Mouse (Mus musculus): ENCODE data around the gene Insl3.

The Insl3 gene

GRCm38 (mm10) chr8:71689028-71689427, at the start of gene Insl3:
TSS of gene Insl3 (plus strand) at chr8:71689214.
- DNase-seq (ENCODE audit: low spot score) = no peak

- no peak for DNase-seq (ENCODE audit: low spot score)
These were observed 49.7 kb upstream of the Insl3 start for GRCm38 (mm10) chr8:71639318-71639717.

DNA sequence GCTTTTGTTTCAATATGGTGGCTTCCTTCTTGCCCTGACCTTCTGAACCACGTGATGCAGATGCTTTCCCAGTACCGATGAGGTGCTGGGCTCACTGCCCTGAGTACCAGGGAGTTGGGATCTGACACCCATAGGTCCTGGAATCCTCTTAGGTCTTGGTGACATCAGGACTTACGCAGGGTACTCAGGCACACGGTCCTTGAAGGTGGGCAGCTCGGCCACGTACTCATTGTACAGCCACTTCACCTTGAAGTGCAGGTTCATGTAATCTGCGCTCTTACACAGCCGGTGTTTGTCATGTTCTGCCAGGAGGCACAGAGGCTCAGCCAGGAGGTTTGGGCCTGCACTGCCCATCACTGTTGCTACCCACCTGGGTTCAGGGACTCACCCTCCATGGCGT, 43.5 kb upstream of the Insl3 start:
- DNase-seq (ENCODE audit: low spot score) = no peak

- no peak for DNase-seq (ENCODE audit: low spot score)
These were observed 34.4 kb upstream of the Insl3 start for GRCm38 (mm10) chr8:71654600-71654999.

GRCm38 (mm10) chr8:71657816-71658215, 31.2 kb upstream of the Insl3 start:
- no peak for DNase-seq (ENCODE audit: low spot score)

- no peak for DNase-seq (ENCODE audit: low spot score)
These were observed 30.4 kb upstream of the Insl3 start for GRCm38 (mm10) chr8:71658515-71659049.

DNA sequence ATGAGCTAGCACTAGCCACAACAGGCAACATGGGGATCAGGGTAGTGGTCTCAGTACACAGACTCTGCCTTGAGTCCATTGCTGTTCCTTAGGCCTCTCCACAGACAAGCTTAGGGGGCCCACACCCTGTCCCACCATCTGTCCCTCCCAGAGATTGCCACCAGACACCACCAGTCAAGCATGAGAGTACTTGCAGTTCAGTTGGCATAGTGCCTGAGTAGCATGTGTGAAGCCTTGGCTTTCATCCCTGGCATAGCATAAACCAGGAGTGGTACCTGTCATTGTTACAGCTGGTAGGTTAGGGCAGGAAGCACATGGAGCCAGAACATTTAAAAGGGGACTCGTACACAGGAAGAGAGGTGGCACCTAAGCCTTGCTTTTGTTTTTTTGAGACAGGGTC, 29.3 kb upstream of the Insl3 start:
- no peak for DNase-seq (ENCODE audit: low spot score)

DNA sequence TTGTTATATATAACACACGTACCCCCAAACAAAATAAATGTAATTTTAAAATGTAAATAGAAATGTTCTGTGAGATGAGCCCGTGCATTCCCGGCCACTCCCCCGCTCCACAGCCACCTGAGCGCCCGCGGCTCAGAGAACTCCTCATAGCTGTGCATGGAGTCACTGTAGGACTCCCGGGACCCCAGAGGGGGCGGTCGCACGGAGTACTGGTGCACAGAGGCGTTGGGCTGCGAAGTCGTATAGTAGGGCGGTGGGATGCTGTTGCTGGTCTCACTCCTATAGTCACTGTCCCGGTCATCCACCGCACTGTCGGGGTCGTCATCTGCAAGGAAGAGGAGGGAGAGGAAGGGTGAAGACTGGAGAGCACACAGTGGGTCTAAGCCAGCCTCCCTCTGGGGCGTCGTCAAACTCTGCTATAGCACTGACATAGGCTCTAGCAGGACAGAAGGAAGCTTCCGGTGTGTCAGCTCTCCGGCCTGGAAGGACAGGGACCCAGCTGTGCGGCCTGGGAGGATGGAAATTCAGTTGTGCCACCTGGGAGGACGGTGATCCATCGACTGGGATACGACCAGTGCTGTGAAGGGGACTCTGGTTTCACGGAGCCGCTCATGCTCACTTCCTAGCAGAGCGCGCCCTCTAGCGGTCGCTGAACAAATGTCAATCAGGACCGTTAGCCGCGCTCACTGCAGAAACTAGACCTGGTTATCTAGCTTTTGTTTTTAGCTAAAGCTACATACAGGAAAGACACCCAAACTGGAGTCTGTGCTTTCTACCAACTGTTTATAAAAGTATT, 28.5 kb upstream of the Insl3 start:
- DNase-seq (ENCODE audit: low spot score) = peak; percentile 88

- peak; percentile 61 for DNase-seq (ENCODE audit: low spot score)
These were observed 23.5 kb upstream of the Insl3 start for GRCm38 (mm10) chr8:71665331-71666130.

DNA sequence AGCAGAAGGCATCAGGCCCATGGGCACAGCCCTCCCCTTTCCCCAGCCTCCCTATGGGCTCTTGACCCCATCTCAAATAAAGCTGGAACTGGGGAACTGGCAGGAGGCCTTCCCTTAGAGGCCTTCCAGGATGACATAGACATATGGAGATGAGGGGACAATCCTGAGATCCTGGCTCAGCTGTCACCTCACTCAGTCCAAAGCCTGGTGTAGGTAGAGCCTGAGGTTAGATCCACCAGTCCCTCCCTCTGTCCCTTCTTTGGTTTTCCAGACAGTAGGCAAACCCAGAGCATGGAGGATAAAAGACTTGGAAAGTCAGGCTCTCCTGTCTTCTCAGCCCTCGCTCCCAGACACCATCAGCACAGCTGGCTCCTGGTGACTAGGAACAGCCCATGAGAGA, 22.2 kb upstream of the Insl3 start:
- no peak for DNase-seq (ENCODE audit: low spot score)

- DNase-seq (ENCODE audit: low spot score) = no peak
These were observed 21.8 kb upstream of the Insl3 start for GRCm38 (mm10) chr8:71667256-71667655.

DNA sequence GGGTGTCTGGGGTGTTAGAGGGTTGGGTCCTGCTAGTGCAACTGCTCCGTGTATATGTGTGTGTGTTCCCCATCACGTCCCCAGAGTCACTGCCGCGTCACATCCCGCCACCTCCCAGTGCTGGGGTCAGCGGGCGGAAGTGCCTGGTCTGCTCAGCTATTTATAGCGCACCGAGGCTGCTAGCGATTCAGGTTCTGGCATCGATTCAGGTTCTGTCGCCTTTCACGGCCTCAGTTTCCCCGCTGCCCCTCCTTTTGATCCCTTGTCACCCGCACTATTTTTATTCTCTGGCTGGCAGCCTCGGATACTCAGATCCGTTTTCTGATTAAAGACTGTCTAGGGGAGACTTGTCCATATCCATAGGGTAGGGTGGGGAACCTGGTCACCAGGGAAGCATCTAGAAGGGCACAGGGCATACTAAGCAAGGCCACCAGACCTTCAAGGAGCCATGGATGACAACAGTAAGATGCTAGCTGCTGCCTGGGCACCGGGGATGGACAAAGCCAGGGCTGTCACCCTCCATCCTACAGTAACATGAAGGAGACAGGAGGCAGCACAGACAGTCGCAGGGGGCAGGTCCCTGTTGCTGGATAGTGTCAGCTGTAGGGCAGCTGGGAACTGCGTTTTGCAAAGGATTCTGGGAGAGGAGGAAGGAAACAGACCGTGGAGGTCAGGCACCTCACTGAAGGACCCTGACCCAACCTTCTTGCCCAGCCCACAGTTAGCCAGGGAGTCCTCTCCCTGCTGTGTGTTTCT, 20.6 kb upstream of the Insl3 start:
- no peak for DNase-seq (ENCODE audit: low spot score)

GRCm38 (mm10) chr8:71670198-71670597, 18.8 kb upstream of the Insl3 start:
- DNase-seq (ENCODE audit: low spot score) = no peak

DNA sequence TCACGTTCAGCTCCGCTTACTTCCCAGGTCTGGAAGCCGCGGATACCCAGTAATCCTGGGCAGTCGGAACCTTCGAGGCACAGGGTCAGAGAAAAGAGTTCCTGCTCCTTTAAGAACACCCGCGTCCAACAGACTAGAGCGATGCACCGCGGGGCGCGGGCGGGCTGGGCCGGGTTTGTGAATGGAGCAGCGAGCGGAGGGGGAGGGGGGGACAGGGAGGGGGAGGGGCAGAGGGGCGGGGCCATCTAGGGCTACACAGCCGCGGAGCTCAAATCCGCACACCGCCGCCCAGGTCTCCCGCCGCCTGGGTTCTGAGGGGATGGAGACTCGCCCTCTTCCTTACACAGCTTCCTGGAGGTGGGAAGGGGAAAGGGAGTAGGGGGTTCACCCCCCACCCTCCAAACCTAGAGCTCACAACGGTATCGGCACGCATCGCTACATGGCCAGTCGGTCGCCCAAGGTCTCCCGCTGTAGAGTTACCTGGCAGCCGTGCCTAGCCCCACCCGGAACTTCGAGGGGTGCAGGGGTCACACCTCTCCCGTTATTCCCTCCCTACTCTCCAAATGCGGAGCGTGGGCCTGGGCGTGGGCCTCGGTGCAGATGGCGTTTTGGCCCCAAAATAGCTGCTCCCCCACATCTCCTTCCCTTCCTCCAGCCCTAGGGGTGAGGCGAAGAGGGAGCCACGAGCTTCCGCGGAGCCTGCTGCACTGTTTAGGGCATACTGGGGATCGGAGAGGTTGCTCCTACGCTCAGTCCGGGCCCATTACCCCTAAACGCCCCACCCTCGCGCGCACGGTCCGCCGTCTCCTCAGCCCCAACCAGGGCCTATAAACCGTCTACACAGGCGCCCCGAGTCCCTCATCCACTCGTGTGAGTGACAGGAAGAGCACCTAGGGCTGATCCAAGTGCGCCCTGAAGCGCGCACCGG, 18.1 kb upstream of the Insl3 start:
- DNase-seq (ENCODE audit: low spot score) = no peak

DNA sequence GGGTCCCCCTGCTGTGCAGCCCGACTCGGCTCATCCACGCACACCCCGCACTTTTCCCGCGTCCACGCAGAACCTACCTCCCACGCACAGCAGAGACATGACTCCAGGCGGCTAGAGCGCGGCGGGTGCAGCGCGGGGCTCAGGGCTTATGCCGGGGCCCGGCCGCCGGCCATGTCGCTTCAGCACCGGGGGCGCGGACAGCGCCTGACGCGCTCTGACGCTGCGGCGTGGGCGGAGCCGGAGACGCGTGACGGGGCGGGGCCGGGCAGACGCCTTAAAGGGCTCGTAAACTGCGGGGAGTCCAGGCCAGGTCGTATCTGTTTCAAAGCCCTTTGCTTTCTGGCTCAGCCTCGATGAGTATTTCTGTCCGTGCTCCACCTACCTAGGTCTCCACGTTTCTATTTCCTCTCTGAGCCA, 17.5 kb upstream of the Insl3 start, which contains the start of gene Unc13a:
Gene Unc13a, minus strand, starts transcription at position 209 of the 417 bp plus-strand sequence.
- DNase-seq (ENCODE audit: low spot score) = peak; percentile 94

- DNase-seq (ENCODE audit: low spot score) = no peak
These were observed 16.8 kb upstream of the Insl3 start for GRCm38 (mm10) chr8:71672168-71672735.

DNA sequence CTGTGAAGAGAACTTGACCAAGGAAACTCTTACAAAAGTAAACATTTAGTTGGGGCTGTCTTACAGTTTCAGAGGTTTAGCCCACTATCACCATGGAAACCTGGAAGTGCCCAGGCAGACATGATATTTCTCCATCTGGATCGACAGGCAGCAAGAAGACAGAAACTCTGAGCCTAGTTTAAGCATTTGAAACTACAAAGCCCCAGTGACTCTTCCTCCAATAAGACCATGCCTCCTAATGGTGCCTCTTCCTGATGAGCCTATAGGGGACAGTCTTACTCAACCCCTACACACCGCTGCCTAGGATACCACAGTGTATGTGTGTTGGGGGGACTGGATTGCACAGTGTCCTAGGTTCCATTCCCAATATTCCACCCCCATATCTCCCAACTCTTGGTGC, 14.9 kb upstream of the Insl3 start:
- no peak for DNase-seq (ENCODE audit: low spot score)

- no peak for DNase-seq (ENCODE audit: low spot score)
These were observed 13.5 kb upstream of the Insl3 start for GRCm38 (mm10) chr8:71675456-71676019.

- DNase-seq (ENCODE audit: low spot score) = peak; percentile 52
These were observed 12.8 kb upstream of the Insl3 start, which contains the start of gene Jak3 for GRCm38 (mm10) chr8:71676020-71676741. TSS of gene Jak3 (plus strand) at chr8:71676296.

DNA sequence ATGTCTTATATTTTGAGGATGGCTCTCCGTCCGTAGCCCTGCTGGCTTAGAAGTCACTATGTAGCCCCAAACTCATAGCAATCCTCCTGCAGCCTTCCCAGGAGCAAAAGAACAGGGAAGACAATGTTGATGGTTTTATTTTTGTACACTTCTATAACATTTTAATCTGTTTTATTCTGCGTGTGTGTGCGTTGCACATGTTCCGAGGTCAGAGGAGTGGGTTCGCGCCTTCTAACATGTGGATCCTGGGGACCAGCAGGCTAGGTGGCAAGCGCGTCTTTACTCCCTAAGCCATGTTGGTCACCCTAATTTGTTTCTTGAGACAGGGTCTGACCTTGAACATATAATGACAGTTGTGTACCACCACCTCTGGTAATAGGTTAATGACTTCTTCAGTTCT, 12.2 kb upstream of the Insl3 start:
- no peak for DNase-seq (ENCODE audit: low spot score)
